Mouse (Mus musculus): ENCODE results near the gene Tfg. TPM values are rescaled to one million over a fixed set of nuclear protein-coding genes. Genes with fewer than 3 reads are reported as not detected.

The Tfg gene
- 141 and 150 TPM in 2 replicates for polyA plus RNA-seq (2016; fragmentation: Nextera tagmentation; extraction: Ambion mirVana)

DNA sequence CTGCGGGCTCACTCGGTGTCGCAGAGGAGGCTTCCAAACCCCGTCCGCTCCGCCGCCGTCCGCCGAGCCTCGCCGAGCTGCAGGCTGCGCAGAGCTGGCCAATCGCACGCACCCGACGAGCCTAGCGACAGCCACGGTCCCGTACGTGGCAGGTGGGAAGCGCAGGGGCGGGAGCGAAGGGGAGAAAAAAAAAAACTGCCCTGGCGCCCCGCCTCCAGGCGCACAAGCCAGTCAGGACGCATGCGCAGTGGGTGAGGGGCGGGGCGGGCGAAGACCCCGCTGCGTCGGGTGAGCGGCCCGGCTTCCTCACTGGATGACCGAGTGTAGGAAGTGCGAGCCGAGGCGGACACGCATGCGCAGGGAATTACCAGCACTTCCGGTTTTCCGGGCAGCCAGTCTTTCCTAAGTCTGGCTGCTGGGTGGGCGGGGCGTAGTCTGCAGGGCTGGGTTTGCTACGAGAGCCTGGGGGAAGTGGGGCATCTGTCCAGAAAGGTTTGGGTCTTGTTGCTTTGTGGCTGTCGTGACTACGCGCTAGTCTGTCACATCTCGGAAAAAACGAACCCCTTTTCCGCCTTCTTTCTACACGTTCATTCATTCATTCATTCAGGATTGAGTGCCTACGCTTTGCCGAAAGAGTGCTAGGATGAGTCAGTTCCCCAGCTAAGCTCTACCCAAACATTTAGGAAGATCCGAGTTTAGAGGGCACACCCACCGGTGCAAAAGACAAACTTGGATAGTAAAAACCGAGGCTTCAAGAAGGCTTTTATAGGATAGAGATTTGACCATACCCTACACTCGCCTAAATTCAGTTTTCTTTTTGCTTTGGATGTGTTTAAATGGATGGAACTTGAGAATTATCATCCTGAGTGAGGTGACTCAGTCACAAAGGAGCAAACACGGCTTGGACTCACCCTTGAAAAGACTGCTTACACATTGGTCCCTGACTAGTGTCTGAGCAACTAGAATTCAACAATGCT is at the start of gene Tfg:
Tfg (minus strand) TSS at position 227 of the 977 bp plus-strand sequence.
- H3K9me3 ChIP-seq (replicated peaks) = no peaks in the 10 kb centered on the region
- peak within 1 kb of the TSS; percentile 92 for H3K27ac ChIP-seq
- under 1% methylated on average over 62 of the region's 62 CpGs for WGBS

DNA sequence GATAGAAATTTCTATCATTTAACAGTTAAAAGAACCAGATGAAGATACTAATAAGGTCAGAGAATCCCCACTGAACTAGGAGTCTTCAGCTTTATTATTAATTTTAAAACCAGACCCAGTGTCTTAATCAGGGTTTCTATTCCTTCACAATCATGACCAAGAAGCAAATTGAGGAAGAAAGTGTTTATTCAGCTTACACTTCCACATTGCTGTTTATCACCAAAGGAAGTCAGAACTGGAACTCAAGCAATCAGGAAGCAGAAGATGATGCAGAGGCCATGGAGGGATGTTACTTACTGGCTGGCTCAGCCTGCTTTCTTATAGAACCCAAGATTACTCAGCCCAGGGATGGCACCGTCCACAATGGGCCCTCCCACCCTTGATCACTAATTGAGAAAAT is 11.8 kb upstream of the Tfg start:
- no peak overlapping the region for H3K27ac ChIP-seq
- no peak for DNase-seq (ENCODE audit: low spot score)
- H3K36me3 ChIP-seq = no peaks in the 10 kb centered on the region
- H3K4me1 ChIP-seq = no peaks in the 10 kb centered on the region
- 26% methylated on average over 1 of the region's 1 CpGs for WGBS
- no peak overlapping the region for H3K4me3 ChIP-seq
- H3K9me3 ChIP-seq (replicated peaks) = no peaks in the 10 kb centered on the region
- H3K27me3 ChIP-seq (ENCODE audit: low read depth, poor library complexity, severe bottlenecking) = no peaks in the 10 kb centered on the region

More for the DNA sequence above, at the start of gene Tfg:
- DNase-seq (ENCODE audit: low spot score) = peak; percentile 100
- Histone ChIP-seq H3K27me3 (ENCODE audit: low read depth, poor library complexity, severe bottlenecking) (no peaks in the 10 kb centered on the region), H3K4me3 (peak within 1 kb of the TSS; percentile 66), H3K36me3 (peaks cover 2% of the 10 kb centered on the region), H3K4me1 (peaks cover 14% of the 10 kb centered on the region)

DNA sequence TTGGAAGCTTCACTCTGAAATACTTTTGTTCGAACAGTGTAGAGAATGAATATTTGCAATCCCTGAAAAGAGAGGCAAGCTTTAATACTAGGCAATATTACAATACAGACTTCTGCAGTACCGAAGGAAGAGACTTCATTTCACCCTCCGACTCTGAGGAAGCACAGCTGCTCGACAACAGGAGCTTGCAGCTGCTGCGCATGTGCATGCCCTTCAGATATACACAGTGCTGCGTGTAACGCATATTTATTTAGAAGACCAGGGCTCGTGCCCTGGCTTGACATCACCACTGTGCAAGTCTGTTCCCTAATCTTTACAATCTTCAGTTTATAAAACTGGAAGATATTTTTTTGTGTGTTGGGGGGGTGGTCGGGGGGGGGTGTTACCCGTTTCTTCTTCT is 7.7 kb upstream of the Tfg start:
- Histone ChIP-seq H3K36me3 (no peaks in the 10 kb centered on the region), H3K4me3 (no peak overlapping the region), H3K9me3 (replicated peaks) (no peaks in the 10 kb centered on the region), H3K27me3 (ENCODE audit: low read depth, poor library complexity, severe bottlenecking) (no peaks in the 10 kb centered on the region), H3K27ac (no peak overlapping the region), H3K4me1 (no peaks in the 10 kb centered on the region)
- WGBS = 90% methylated on average over 10 of the region's 10 CpGs
- no peak for DNase-seq (ENCODE audit: low spot score)

DNA sequence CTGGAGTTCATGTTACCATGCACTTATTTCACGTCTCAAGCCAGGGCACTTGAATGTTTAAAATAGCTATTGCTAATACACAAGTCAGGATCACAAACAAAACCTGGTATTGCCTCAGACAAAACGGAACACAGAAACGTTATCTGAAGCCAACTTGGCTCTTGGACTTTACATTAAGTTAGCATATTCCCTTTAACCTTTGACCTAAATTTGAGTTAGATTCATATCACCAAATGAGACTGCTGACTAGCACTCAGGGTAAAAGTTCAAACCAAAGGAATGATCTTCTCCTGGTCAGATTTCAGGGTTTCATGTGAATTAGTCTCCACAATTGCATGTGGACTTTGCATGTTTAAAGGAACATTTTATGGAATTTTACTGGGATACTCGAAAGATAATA is 5.1 kb upstream of the Tfg start:
- Histone ChIP-seq H3K27ac (no peak overlapping the region), H3K36me3 (no peaks in the 10 kb centered on the region), H3K4me3 (no peak overlapping the region), H3K4me1 (0 out of 2 replicates have a peak, but pooled peaks cover 3% of the 10 kb centered on the region), H3K27me3 (ENCODE audit: low read depth, poor library complexity, severe bottlenecking) (no peaks in the 10 kb centered on the region), H3K9me3 (replicated peaks) (no peaks in the 10 kb centered on the region)
- 75% methylated on average over 4 of the region's 4 CpGs for WGBS
- DNase-seq (ENCODE audit: low spot score) = no peak

DNA sequence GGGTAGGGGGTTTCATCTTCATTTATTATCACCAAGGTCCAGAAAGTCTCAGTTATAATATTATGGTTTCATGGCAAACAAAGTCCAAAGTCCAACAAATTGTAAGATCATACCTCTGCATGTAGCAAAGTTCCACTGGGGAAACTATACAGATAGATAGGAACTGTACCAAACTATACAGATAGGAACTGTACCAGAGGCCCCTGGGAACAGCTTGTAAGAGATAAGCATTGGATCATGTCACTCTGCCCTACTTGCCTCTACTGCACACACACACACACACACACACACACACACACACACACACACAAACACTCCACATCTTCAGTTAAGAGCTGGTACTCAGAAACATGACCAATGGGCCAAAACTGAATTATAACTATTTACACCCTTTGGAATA is 1.8 kb upstream of the Tfg start:
- Histone ChIP-seq H3K36me3 (no peaks in the 10 kb centered on the region), H3K4me3 (no peak overlapping the region), H3K27ac (no peak overlapping the region), H3K9me3 (replicated peaks) (no peaks in the 10 kb centered on the region), H3K4me1 (peaks cover 14% of the 10 kb centered on the region), H3K27me3 (ENCODE audit: low read depth, poor library complexity, severe bottlenecking) (no peaks in the 10 kb centered on the region)
- DNase-seq (ENCODE audit: low spot score) = no peak

DNA sequence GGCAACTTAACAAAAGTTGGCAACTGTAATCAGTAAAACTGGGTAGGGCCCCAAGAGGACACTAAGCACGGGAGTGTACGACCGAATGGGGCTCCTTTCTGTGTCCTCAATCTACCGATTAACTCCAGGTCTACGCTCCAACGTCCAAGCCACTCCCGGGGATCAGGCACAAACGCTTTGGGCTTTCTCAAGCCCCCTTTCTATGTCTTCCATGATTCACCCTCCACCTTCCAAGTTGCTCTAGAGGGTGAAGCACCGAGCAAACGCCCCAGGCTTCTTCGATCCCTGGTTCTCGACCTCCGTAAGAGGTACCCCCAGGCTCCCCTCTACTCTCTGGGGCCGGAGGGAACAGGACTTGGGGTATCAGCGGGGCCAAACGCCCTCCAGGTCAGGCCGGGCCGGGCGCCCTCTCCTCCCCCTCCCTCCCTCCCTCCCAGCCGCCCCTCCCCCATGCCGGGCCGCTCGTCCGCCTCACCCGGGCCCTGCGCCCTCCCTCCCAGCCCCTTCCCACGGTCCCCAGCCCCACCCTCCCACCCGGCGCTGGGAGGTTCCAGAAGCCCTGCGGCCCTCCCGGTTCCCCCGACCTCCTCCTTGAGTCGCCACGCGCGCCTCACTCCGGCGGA is 582 bp downstream of the Tfg start:
- peak overlapping the region; percentile 66 for H3K4me3 ChIP-seq
- DNase-seq (ENCODE audit: low spot score) = peak; percentile 85
- peak overlapping the region; percentile 92 for H3K27ac ChIP-seq
- H3K4me1 ChIP-seq = peaks cover 14% of the 10 kb centered on the region
- H3K27me3 ChIP-seq (ENCODE audit: low read depth, poor library complexity, severe bottlenecking) = no peaks in the 10 kb centered on the region
- under 1% methylated on average over 38 of the region's 38 CpGs for WGBS
- H3K9me3 ChIP-seq (replicated peaks) = no peaks in the 10 kb centered on the region
- H3K36me3 ChIP-seq = peaks cover 10% of the 10 kb centered on the region

DNA sequence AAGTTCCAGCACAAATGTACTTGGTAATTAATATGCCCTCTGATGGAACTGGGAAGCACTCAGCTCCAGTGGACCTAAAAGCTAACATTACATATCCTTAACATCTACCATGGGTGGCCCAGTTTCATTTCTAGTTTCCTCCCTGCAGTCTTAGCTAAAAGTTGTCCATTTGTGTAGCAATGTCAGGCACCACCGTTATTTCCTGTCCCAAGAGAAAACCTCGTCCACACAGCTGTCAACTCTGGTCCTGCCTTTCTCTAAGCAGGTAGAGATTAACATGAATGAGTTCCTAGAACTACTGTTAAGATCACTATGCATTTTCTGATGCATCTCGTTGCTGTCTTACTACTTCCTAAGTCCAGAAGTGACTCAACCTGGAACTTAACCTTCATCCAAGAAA is 1.6 kb downstream of the Tfg start:
- Histone ChIP-seq H3K4me3 (peak overlapping the region; percentile 66), H3K9me3 (replicated peaks) (no peaks in the 10 kb centered on the region), H3K36me3 (peaks cover 21% of the 10 kb centered on the region), H3K27ac (no peak overlapping the region), H3K27me3 (ENCODE audit: low read depth, poor library complexity, severe bottlenecking) (no peaks in the 10 kb centered on the region), H3K4me1 (peaks cover 14% of the 10 kb centered on the region)
- 84% methylated on average over 3 of the region's 3 CpGs for WGBS
- DNase-seq (ENCODE audit: low spot score) = no peak

DNA sequence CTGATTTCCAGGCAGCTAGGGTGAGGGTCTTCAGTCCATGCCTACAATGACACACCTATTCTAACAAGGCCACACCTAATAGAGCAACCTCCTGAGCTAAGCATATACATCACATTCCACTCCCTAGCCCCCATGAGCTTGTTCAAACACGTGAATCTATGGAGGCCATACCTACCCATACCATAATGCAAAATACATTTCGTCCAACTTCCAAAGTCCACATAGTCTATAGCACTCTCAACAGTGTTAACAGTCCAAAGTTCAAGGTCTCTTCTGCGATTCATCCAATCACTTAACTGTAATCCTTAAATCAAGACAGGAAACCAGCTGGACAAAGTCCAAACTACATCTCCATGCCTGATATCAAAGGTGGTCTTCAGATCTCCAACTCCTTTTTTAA is 7.2 kb downstream of the Tfg start:
- Histone ChIP-seq H3K4me1 (no peaks in the 10 kb centered on the region), H3K27ac (no peak overlapping the region), H3K4me3 (no peak overlapping the region), H3K36me3 (peaks cover 67% of the 10 kb centered on the region), H3K9me3 (replicated peaks) (no peaks in the 10 kb centered on the region), H3K27me3 (ENCODE audit: low read depth, poor library complexity, severe bottlenecking) (no peaks in the 10 kb centered on the region)
- WGBS = 93% methylated on average over 3 of the region's 3 CpGs
- no peak for DNase-seq (ENCODE audit: low spot score)

DNA sequence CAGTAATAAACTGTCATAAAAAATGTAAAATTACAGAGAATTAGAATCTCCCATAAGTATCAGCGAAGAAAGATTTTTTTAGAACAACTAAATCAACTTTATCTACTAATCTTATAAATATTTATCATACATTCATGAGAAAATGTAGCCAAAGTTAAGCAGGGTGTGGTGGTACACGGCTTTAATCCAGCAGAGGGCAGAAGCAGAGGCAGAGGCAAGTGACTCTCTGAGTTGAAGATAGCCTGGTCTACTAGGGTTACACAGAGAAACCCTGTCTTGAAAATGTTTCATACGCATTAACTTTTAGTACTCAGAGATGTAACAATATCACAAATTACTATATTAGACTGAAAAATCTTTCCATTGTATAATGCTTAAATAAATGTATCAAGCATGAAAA is 11.5 kb downstream of the Tfg start:
- DNase-seq (ENCODE audit: low spot score) = no peak
- Histone ChIP-seq H3K9me3 (replicated peaks) (no peaks in the 10 kb centered on the region), H3K4me3 (no peak overlapping the region), H3K36me3 (peaks cover 82% of the 10 kb centered on the region), H3K27ac (no peak overlapping the region), H3K27me3 (ENCODE audit: low read depth, poor library complexity, severe bottlenecking) (no peaks in the 10 kb centered on the region), H3K4me1 (no peaks in the 10 kb centered on the region)
- 92% methylated on average over 3 of the region's 3 CpGs for WGBS

DNA sequence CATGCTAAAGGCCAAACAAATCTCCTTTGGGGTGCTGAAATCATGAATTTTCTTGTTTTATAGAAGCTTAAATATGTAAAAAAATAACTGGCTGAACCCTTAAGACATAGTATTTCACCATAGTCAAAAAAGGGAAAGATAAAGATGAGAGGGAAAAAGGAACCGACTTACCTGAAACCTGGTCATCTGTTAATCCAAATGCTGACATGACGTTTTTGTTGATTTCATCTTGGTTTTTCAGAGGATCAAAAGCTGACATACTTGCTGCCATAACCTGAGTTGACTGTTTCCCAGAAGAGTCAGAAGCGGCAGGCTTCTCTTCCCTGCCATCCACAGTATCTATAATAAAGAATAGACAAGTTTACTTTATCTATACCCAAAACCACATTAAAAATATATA is 16.4 kb downstream of the Tfg start:
- no peak for DNase-seq (ENCODE audit: low spot score)
- peaks cover 78% of the 10 kb centered on the region for H3K36me3 ChIP-seq
- H3K9me3 ChIP-seq (replicated peaks) = no peaks in the 10 kb centered on the region
- no peaks in the 10 kb centered on the region for H3K27me3 ChIP-seq (ENCODE audit: low read depth, poor library complexity, severe bottlenecking)
- WGBS = 94% methylated on average over 3 of the region's 3 CpGs
- H3K4me1 ChIP-seq = no peaks in the 10 kb centered on the region
- no peak overlapping the region for H3K4me3 ChIP-seq
- no peak overlapping the region for H3K27ac ChIP-seq

DNA sequence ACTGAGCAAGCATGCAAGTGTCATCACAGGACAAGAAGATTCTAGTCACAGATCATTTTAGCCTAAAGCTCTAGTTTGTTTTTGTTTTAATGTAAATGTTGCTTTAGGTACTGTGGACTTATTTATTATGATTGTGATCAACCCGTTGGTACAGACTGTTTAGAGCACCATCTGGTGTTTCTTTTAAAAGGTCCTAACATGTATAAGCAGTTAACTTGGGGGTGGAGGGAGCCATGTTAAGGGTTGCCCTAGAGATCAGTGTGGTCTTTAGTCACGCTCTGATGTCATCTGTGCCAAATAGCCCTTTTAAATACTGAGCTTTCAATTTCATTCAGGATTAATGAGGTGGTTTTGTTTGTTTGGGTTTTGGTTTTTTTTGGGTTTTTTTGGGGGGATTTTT is 20.8 kb downstream of the Tfg start:
- 91% methylated on average over 2 of the region's 2 CpGs for WGBS
- Histone ChIP-seq H3K27me3 (ENCODE audit: low read depth, poor library complexity, severe bottlenecking) (no peaks in the 10 kb centered on the region), H3K9me3 (replicated peaks) (no peaks in the 10 kb centered on the region), H3K36me3 (peaks cover 83% of the 10 kb centered on the region), H3K27ac (no peak overlapping the region), H3K4me1 (no peaks in the 10 kb centered on the region), H3K4me3 (no peak overlapping the region)
- DNase-seq (ENCODE audit: low spot score) = no peak

DNA sequence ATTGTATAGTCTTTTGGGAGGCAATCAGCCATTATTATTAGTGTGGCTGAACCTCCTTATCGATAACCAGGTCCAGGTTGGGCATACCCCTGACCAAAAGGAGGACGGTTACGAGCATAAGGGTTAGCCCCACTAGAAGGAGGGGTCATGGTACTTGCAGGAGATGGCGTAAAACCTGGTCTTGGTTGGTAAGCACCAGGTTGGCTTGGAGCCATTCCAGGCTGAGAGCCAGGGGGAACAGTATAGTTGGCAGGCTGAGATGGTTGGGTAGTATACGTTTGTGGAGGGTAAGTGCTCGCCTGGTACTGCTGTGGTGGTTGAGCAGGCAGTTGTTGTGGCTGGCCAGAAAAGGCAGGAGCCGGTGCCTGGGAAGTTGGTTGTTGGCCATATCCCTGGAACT is 26.5 kb downstream of the Tfg start:
- no peak overlapping the region for H3K4me3 ChIP-seq
- 93% methylated on average over 7 of the region's 7 CpGs for WGBS
- H3K4me1 ChIP-seq = no peaks in the 10 kb centered on the region
- no peaks in the 10 kb centered on the region for H3K9me3 ChIP-seq (replicated peaks)
- H3K27ac ChIP-seq = no peak overlapping the region
- H3K27me3 ChIP-seq (ENCODE audit: low read depth, poor library complexity, severe bottlenecking) = no peaks in the 10 kb centered on the region
- peaks cover 84% of the 10 kb centered on the region for H3K36me3 ChIP-seq
- no peak for DNase-seq (ENCODE audit: low spot score)

DNA sequence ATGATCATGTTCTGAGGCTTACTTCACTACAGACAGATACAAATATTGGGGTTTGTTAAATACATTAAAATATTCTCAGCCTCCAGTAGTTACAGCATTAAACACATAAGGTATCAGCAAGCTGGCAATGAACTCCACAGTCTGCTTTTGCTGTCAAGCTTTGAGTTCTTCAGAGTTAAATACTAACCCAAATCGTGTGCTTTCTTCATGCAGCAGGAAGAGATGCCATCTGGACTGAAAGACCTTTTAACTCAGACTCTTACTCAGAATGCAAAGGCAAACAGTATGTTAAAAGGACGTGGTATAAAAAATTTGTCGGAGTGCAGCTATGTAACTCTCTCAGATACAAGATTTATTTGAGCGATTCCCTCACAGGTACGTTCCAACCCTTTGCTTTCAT is 30.5 kb downstream of the Tfg start:
- Histone ChIP-seq H3K4me1 (no peaks in the 10 kb centered on the region), H3K4me3 (no peak overlapping the region), H3K27me3 (ENCODE audit: low read depth, poor library complexity, severe bottlenecking) (no peaks in the 10 kb centered on the region), H3K36me3 (peaks cover 64% of the 10 kb centered on the region), H3K9me3 (replicated peaks) (no peaks in the 10 kb centered on the region), H3K27ac (no peak overlapping the region)
- DNase-seq (ENCODE audit: low spot score) = no peak
- 95% methylated on average over 5 of the region's 5 CpGs for WGBS
